Mouse (Mus musculus): ENCODE results near the gene Iah1. TPM values are rescaled to one million over a fixed set of nuclear protein-coding genes. Genes with fewer than 3 reads are reported as not detected.
A peak's percentile ranks its signal among the peaks of the same experiment; 100 is the strongest.

Iah1 gene
- polyA plus RNA-seq (2016; fragmentation: Nextera tagmentation; extraction: Ambion mirVana), result 44.8 and 49.3 TPM in 2 replicates

GRCm38 (mm10) chr12:21315923-21316868 lies at the start of gene Iah1:
TSS of gene Iah1 (plus strand) at chr12:21316389.
- H3K27ac ChIP-seq (replicated peaks), result peak within 1 kb of the TSS; percentile 89
- H3K27me3 ChIP-seq (ENCODE audit: low read depth, poor library complexity, severe bottlenecking), result no peaks in the 10 kb centered on the region
- peak; percentile 87 for DNase-seq (ENCODE audit: low spot score)
- peaks cover 69% of the 10 kb centered on the region for H3K36me3 ChIP-seq
- H3K4me1 ChIP-seq, result peaks cover 7% of the 10 kb centered on the region; the same call in 1 of the 2 replicates
- H3K9me3 ChIP-seq (replicated peaks), result no peaks in the 10 kb centered on the region
- 3% methylated on average over 59 of the region's 59 CpGs for WGBS
- H3K4me3 ChIP-seq, result peak within 1 kb of the TSS; percentile 67

DNA sequence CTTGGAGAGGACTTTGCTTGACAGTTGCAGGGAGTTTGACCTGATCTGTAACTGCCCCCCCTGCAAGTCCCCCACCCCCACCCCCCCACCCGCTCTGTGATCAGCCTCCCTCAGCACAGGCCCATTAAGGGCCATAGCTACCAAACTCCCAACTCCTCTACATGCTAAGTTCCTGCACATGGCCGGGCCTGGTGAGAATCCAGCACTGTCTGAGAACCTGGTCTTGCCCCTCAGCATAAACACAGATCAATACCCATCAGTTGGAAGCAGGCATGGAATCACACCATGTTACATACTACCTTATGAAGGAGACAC lies 49.4 kb upstream of the Iah1 start:
- Histone ChIP-seq H3K27me3 (ENCODE audit: low read depth, poor library complexity, severe bottlenecking) (no peaks in the 10 kb centered on the region), H3K9me3 (replicated peaks) (no peaks in the 10 kb centered on the region), H3K4me3 (no peak overlapping the region), H3K36me3 (peaks cover 99% of the 10 kb centered on the region), H3K4me1 (no peaks in the 10 kb centered on the region), H3K27ac (replicated peaks) (no peak overlapping the region)
- 89% methylated on average over 2 of the region's 2 CpGs for whole genome bisulfite sequencing
- DNase-seq (ENCODE audit: low spot score), result no peak

DNA sequence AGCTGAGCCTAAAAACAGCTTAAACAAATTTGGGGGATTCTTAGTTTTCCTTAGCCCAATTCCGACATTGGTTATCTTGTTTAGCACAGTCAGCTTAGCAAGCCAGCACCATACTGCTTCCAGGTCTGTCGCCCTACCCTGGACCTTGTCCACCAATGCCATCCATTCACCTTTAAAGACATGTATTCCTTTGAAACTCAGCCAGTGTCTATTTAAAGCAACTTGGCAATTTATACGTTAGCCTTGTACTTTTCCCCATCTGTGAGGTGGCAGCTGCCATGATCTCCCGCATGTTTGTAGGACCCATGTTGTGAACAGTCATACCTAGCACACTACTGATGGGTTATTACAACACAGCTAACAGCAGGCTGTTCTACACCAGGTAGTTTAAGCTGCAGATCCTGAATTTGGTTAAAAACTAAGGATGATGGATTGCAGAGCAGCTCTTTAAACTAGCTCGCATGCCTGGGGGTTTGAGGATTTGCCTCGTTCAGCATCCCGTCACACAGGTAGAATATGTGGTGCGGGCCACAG lies 48.0 kb upstream of the Iah1 start:
- H3K4me3 ChIP-seq, result no peak overlapping the region
- H3K27ac ChIP-seq (replicated peaks), result no peak overlapping the region
- no peaks in the 10 kb centered on the region for H3K27me3 ChIP-seq (ENCODE audit: low read depth, poor library complexity, severe bottlenecking)
- peaks cover 98% of the 10 kb centered on the region for H3K36me3 ChIP-seq
- H3K9me3 ChIP-seq (replicated peaks), result no peaks in the 10 kb centered on the region
- no peak for DNase-seq (ENCODE audit: low spot score)
- H3K4me1 ChIP-seq, result no peaks in the 10 kb centered on the region
- WGBS, result 95% methylated on average over 8 of the region's 8 CpGs

- Histone ChIP-seq H3K9me3 (replicated peaks) (no peaks in the 10 kb centered on the region), H3K36me3 (peaks cover 48% of the 10 kb centered on the region), H3K27me3 (ENCODE audit: low read depth, poor library complexity, severe bottlenecking) (no peaks in the 10 kb centered on the region), H3K4me3 (no peak overlapping the region), H3K4me1 (no peaks in the 10 kb centered on the region), H3K27ac (replicated peaks) (no peak overlapping the region)
- DNase-seq (ENCODE audit: low spot score), result no peak
- 86% methylated on average over 7 of the region's 7 CpGs for WGBS
Observed at GRCm38 (mm10) chr12:21274446-21274845, 41.7 kb upstream of the Iah1 start.

GRCm38 (mm10) chr12:21277352-21277864 lies 38.8 kb upstream of the Iah1 start:
- 77% methylated on average over 1 of the region's 1 CpGs for WGBS
- no peaks in the 10 kb centered on the region for H3K4me1 ChIP-seq

GRCm38 (mm10) chr12:21284761-21285441 lies 31.3 kb upstream of the Iah1 start, which contains the start of gene Cpsf3:
TSS of gene Cpsf3 (plus strand) at chr12:21285391.
- DNase-seq (ENCODE audit: low spot score), result no peak
- WGBS, result 60% methylated on average over 11 of the region's 11 CpGs

More at GRCm38 (mm10) chr12:21277352-21277864, 38.8 kb upstream of the Iah1 start:
- no peak for DNase-seq (ENCODE audit: low spot score)
- Histone ChIP-seq H3K27ac (replicated peaks) (no peak overlapping the region), H3K4me3 (no peak overlapping the region), H3K9me3 (replicated peaks) (no peaks in the 10 kb centered on the region), H3K27me3 (ENCODE audit: low read depth, poor library complexity, severe bottlenecking) (no peaks in the 10 kb centered on the region), H3K36me3 (peaks cover 18% of the 10 kb centered on the region)

GRCm38 (mm10) chr12:21285508-21286242 lies 30.5 kb upstream of the Iah1 start:
- peaks cover 26% of the 10 kb centered on the region for H3K36me3 ChIP-seq
- no peaks in the 10 kb centered on the region for H3K27me3 ChIP-seq (ENCODE audit: low read depth, poor library complexity, severe bottlenecking)
- H3K9me3 ChIP-seq (replicated peaks), result no peaks in the 10 kb centered on the region
- peak overlapping the region; percentile 76 for H3K4me3 ChIP-seq
- WGBS, result under 1% methylated on average over 41 of the region's 47 CpGs
- H3K4me1 ChIP-seq, result peaks cover 15% of the 10 kb centered on the region
- H3K27ac ChIP-seq (replicated peaks), result peak overlapping the region; percentile 91
- DNase-seq (ENCODE audit: low spot score), result no peak

More at GRCm38 (mm10) chr12:21284761-21285441, 31.3 kb upstream of the Iah1 start, which contains the start of gene Cpsf3:
- Histone ChIP-seq H3K36me3 (peaks cover 18% of the 10 kb centered on the region), H3K4me3 (peak within 1 kb of the TSS; percentile 76), H3K27me3 (ENCODE audit: low read depth, poor library complexity, severe bottlenecking) (no peaks in the 10 kb centered on the region), H3K27ac (replicated peaks) (peak within 1 kb of the TSS; percentile 91), H3K4me1 (peaks cover 15% of the 10 kb centered on the region), H3K9me3 (replicated peaks) (no peaks in the 10 kb centered on the region)

GRCm38 (mm10) chr12:21286243-21286622 lies 30.0 kb upstream of the Iah1 start, which contains the start of gene Itgb1bp1:
TSS of gene Itgb1bp1 (minus strand) at chr12:21286284.
- H3K27ac ChIP-seq (replicated peaks), result peak within 1 kb of the TSS; percentile 91
- peaks cover 15% of the 10 kb centered on the region for H3K4me1 ChIP-seq
- no peaks in the 10 kb centered on the region for H3K9me3 ChIP-seq (replicated peaks)
- DNase-seq (ENCODE audit: low spot score), result peak; percentile 98
- under 1% methylated on average over 28 of the region's 28 CpGs for WGBS
- H3K36me3 ChIP-seq, result peaks cover 31% of the 10 kb centered on the region
- H3K4me3 ChIP-seq, result peak within 1 kb of the TSS; percentile 76
- H3K27me3 ChIP-seq (ENCODE audit: low read depth, poor library complexity, severe bottlenecking), result no peaks in the 10 kb centered on the region

GRCm38 (mm10) chr12:21286712-21287650 lies 29.2 kb upstream of the Iah1 start:
- Histone ChIP-seq H3K27ac (replicated peaks) (peak overlapping the region; percentile 91), H3K36me3 (peaks cover 39% of the 10 kb centered on the region), H3K4me3 (peak overlapping the region; percentile 76), H3K4me1 (peaks cover 15% of the 10 kb centered on the region), H3K27me3 (ENCODE audit: low read depth, poor library complexity, severe bottlenecking) (no peaks in the 10 kb centered on the region), H3K9me3 (replicated peaks) (no peaks in the 10 kb centered on the region)
- peak; percentile 16 for DNase-seq (ENCODE audit: low spot score)
- WGBS, result 41% methylated on average over 18 of the region's 18 CpGs

DNA sequence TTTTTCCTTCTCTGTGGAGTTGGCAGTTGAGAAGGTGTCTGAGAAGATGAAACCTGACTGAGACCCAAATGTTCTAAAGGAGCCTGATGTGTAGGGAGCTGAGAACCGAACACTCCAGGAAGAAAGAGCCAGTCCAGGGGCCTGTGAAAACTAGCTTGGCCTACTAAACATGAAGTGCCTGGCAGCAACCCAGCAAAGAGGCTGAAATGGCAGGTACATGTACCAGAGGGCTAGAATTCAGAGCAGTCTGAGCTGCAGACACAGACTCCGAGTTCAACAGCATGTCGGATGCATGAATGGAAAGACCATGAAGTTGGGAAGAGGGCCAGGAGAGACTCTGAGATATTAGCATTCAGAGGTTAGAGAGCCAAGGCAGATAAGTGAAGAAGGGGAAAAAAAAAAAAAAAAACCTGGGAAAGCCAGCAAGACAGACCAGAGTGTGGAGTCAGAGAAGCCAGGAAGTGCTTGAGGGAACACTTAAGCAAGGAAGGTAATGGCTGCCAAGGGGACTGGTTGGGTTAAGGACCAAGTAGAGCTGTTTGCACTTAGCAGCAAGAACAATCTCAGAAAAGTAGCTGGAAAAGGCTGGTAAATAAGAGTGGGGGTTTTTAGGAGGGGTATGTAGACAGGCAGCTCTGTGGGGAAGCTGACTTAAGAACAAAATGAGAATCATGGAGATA lies 27.3 kb upstream of the Iah1 start:
- no peak overlapping the region for H3K4me3 ChIP-seq
- no peaks in the 10 kb centered on the region for H3K27me3 ChIP-seq (ENCODE audit: low read depth, poor library complexity, severe bottlenecking)
- H3K4me1 ChIP-seq, result peaks cover 15% of the 10 kb centered on the region
- no peak for DNase-seq (ENCODE audit: low spot score)
- H3K27ac ChIP-seq (replicated peaks), result no peak overlapping the region
- no peaks in the 10 kb centered on the region for H3K9me3 ChIP-seq (replicated peaks)
- peaks cover 57% of the 10 kb centered on the region for H3K36me3 ChIP-seq
- WGBS, result 94% methylated on average over 3 of the region's 3 CpGs

DNA sequence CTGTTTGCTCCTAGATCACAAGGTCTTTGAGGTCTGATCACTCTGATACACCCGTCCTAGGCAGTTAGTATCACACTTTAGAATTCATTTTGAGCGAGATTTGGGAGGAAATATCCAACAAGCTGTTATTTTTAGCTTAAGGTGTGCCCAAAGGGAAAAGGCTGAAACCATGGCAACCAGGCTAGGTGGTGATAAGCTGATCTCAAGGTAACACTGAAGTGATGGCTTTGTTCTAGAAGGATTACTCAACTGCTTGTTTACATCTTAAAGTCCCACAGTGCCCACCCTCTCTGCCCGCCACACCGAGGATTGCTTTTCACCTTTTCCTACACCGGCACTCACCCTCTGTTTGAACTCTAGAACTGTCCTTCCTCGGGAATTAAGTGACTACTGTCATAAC lies 26.5 kb upstream of the Iah1 start:
- no peaks in the 10 kb centered on the region for H3K9me3 ChIP-seq (replicated peaks)
- WGBS, result 86% methylated on average over 6 of the region's 6 CpGs
- no peak overlapping the region for H3K27ac ChIP-seq (replicated peaks)
- peaks cover 65% of the 10 kb centered on the region for H3K36me3 ChIP-seq
- H3K4me1 ChIP-seq, result peaks cover 15% of the 10 kb centered on the region
- DNase-seq (ENCODE audit: low spot score), result no peak
- no peaks in the 10 kb centered on the region for H3K27me3 ChIP-seq (ENCODE audit: low read depth, poor library complexity, severe bottlenecking)
- no peak overlapping the region for H3K4me3 ChIP-seq
